Mouse (Mus musculus) forebrain, embryonic 15.5 days (tissue): ENCODE results near the gene Syce3. TPM values are rescaled to one million over a fixed set of nuclear protein-coding genes. Genes with fewer than 3 reads are reported as not detected.

ENCODE experiments used
- ATAC-seq: fragments of 200-750 bp; cut with Nextera tagmentation; replicated peaks from 2 replicates; pipeline ENCODE4 v1.8.0; 2017; ENCODE audit warnings: mild to moderate bottlenecking, moderate TSS enrichment, moderate library complexity
- H3K27ac ChIP-seq: fragments of 300-500 bp; sonication (generic); replicated peaks from 2 replicates; pipeline ENCODE4 v1.5.1; 2015; ENCODE audit warnings: mild to moderate bottlenecking, inconsistent platforms
- H3K27me3 ChIP-seq: fragments of 300-500 bp; sonication (generic); 2 replicates; pipeline ENCODE4 v1.6.1; 2015; ENCODE audit warnings: inconsistent platforms
- H3K36me3 ChIP-seq: fragments of 300-500 bp; sonication (generic); 2 replicates; pipeline ENCODE4 v1.6.1; 2015; ENCODE audit warnings: mild to moderate bottlenecking, inconsistent platforms
- H3K4me1 ChIP-seq: fragments of 300-500 bp; sonication (generic); 2 replicates; pipeline ENCODE4 v1.6.1; 2015; ENCODE audit warnings: inconsistent platforms
- H3K4me2 ChIP-seq: fragments of 300-500 bp; sonication (generic); replicated peaks from 2 replicates; pipeline ENCODE4 v1.6.1; 2015; ENCODE audit warnings: mild to moderate bottlenecking, inconsistent platforms
- H3K4me3 ChIP-seq: fragments of 300-500 bp; sonication (generic); 2 replicates; pipeline ENCODE4 v1.5.1; 2015; ENCODE audit warnings: mild to moderate bottlenecking, inconsistent platforms
- H3K9ac ChIP-seq: fragments of 300-500 bp; sonication (generic); replicated peaks from 2 replicates; pipeline ENCODE4 v1.6.1; 2015; ENCODE audit warnings: mild to moderate bottlenecking, inconsistent platforms
- H3K9me3 ChIP-seq: fragments of 300-500 bp; sonication (generic); 2 replicates; pipeline ENCODE4 v1.6.1; 2016; ENCODE audit warnings: inconsistent platforms
- WGBS: fragments of 180-500 bp; shearing (Covaris S2); methylation state at CpG from one replicate; pipeline ENCODE4 v1.1.7; 2015; ENCODE audit warnings: mixed read lengths; 5-methylcytosine and 5-hydroxymethylcytosine counted together
- polyA plus RNA-seq: library from polyadenylated mRNA; unstranded; fragments of >200 nt; fragmentation: Nextera tagmentation; extraction: Ambion mirVana; gene quantifications from 2 replicates; pipeline ENCODE4 v1.2.1, GENCODE M21; 2015

The Syce3 gene
- polyA plus RNA-seq, 1 experiment from 2014 or later = not detected

DNA sequence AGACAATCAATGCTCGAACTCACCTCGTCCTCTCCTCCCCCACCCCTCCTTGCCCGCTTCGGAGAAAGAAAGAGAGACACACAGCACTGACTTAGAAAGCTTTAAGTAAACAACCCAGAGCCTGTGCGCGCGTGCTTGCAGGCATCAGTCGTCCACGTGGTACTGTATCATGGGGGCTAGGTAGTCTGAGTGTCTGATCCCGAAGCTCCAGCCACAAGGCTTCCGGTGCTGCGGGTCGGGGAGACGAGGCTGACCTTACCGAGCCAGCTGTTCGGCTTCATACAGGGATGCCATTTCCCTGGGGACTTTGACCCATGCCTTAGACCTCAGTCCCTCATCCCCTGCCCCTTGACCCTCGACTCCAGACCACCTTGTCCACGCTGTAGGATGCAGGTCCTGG lies 32.9 kb downstream of the Syce3 start:
- H3K4me1 ChIP-seq = peaks cover 30% of the 10 kb centered on the region
- H3K36me3 ChIP-seq = 0 out of 2 replicates have a peak, but pooled peaks cover 2% of the 10 kb centered on the region
- H3K27me3 ChIP-seq = peaks cover 45% of the 10 kb centered on the region
- H3K27ac ChIP-seq = no peak overlapping the region
- H3K9me3 ChIP-seq = no peaks in the 10 kb centered on the region
- H3K9ac ChIP-seq = no peak overlapping the region
- no peak overlapping the region for H3K4me2 ChIP-seq
- whole genome bisulfite sequencing = 6% methylated on average over 18 of the region's 18 CpGs
- H3K4me3 ChIP-seq = no peak overlapping the region
- no peak for ATAC-seq

DNA sequence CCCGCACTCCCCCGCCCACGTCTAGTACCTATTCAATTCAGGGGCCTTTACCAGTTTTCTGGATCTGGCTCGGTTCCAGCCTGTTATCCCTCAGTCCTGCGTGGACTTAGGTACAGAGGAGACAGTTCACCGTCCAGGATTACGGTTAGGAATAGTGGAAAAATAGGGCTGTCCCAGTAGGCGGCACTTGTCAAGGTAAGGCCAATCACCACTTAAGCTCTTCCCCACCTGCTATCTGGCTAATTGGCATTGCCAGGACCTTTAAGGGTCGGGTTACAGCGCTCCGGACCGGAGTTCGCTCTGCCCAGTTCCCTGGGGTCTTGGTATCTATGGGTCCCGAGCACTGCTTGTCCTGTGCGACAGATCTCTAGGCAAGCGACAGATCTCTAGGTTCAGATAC lies 33.3 kb downstream of the Syce3 start, which contains the start of gene Tymp:
Gene Tymp (minus strand): TSS at position 83 of the 400 bp plus-strand sequence.
- Histone ChIP-seq H3K4me1 (peaks cover 30% of the 10 kb centered on the region), H3K9me3 (no peaks in the 10 kb centered on the region), H3K9ac (no peak within 1 kb of the TSS), H3K4me3 (no peak within 1 kb of the TSS), H3K27ac (no peak within 1 kb of the TSS), H3K36me3 (peaks cover 6% of the 10 kb centered on the region), H3K4me2 (no peak within 1 kb of the TSS), H3K27me3 (peaks cover 45% of the 10 kb centered on the region)
- no peak for ATAC-seq
- WGBS = 17% methylated on average over 16 of the region's 16 CpGs

DNA sequence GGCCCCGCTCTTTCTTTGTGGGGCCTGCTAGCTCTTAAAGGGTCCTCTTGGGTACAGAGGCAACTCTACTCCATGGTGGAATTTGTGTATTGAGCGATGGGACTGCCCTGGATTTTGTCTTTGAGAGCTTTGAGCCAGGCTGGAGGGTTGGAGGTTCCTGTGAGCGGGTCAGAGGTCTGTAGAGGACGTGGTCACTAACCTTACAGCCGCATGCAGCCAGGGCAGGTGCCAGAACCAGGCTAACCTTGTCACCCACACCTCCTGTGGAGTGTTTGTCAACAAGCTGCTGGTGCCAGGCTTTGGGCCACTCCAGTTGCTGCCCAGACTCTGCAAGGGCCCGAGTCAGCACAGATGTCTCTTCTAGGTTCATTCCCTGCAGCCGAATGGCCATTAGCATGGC lies 34.3 kb downstream of the Syce3 start:
- H3K27me3 ChIP-seq = peaks cover 45% of the 10 kb centered on the region
- no peak overlapping the region for H3K27ac ChIP-seq
- WGBS = 85% methylated on average over 7 of the region's 7 CpGs

DNA sequence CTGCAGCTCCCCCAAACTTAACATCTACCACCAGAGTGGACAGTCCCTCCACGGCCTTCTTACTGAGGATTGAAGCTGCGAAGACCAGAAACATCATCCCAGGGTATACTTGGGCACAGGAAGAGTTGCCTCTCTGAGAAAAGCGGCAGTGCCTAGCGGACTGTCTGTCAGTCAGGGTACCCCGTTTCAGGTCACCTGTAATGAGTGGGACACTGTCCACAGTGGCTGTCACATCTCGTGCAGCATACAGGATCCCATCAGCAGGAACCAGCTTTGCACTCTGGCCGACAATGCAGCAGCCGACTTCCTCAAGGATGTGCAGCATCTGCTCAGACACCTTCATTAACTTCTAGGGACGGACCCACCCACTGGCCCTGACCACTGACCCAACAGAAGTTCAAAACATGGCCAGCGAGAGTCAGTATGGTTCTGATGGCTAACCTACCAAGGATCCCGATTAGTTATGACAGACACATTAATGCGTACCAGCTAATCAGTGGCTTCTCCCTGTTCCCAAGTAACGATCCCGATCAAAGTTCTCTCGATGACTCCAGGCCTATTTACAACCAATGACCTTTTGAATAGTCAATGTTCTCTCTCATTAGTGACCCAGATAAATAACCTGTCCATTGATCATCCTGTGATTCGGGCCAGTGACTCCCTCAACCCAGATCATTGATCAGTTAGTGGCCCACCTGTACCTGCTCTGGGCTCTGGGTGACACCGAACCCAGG lies 35.3 kb downstream of the Syce3 start:
- Histone ChIP-seq H3K4me2 (no peak overlapping the region), H3K4me1 (peaks cover 30% of the 10 kb centered on the region), H3K9ac (no peak overlapping the region), H3K27ac (no peak overlapping the region), H3K36me3 (peaks cover 26% of the 10 kb centered on the region), H3K4me3 (no peak overlapping the region), H3K9me3 (no peaks in the 10 kb centered on the region), H3K27me3 (peaks cover 42% of the 10 kb centered on the region)
- WGBS = 94% methylated on average over 17 of the region's 17 CpGs
- no peak for ATAC-seq

More for the DNA sequence above, 34.3 kb downstream of the Syce3 start:
- Histone ChIP-seq H3K9ac (no peak overlapping the region), H3K4me2 (no peak overlapping the region), H3K4me3 (no peak overlapping the region), H3K9me3 (no peaks in the 10 kb centered on the region), H3K36me3 (peaks cover 16% of the 10 kb centered on the region), H3K4me1 (peaks cover 30% of the 10 kb centered on the region)
- ATAC-seq = no peak

DNA sequence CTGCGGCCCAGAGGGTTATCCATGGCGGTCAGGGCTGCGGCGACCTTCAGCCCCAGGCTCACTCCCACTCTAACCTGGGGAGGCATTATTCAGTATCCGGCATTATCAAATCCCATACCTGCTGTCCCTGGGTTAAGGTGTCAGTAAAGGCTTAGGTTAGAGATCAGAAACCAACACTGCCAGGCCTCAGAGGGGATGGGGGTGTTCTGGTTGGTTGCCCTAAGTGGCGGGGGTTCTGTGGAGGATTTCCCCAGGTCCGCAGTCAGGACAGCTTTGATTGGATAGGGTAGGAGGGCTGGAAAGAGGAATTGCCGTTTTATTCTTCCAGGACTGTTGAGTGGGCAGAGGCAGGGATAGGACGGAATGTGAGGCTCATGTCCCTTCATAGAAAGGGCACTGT lies 36.0 kb downstream of the Syce3 start:
- Histone ChIP-seq H3K9me3 (no peaks in the 10 kb centered on the region), H3K9ac (peak overlapping the region; percentile 76), H3K27ac (peak overlapping the region; percentile 93), H3K4me1 (peaks cover 27% of the 10 kb centered on the region), H3K36me3 (peaks cover 33% of the 10 kb centered on the region), H3K27me3 (peaks cover 36% of the 10 kb centered on the region), H3K4me2 (peak overlapping the region; percentile 65), H3K4me3 (peak overlapping the region; percentile 59)
- ATAC-seq = no peak
- 51% methylated on average over 9 of the region's 9 CpGs for WGBS

DNA sequence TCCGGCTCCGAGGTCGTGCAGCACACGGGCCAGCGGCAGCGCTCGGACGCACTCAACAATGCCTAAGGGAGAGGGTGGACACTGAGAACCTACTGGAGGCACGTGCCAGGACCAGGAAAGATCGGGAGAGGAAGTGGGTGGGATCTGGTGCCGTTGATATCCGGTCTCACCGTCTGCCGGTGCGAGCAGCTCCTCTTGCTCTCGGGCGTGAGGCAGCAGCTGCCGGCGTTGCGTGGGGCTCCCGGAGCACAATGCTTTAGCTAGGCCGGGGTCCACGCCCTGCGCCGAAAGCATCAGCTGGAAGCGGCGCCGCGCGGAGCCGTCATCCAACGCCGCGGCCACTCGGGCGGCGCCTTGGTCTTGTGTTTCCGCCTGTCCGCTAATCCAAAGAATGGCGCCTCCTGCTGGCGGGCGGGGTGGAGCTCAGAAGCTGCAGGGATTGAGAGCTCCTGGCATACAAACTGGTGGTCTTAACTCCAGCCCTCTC lies 36.5 kb downstream of the Syce3 start, which contains the start of gene Sco2:
Gene Sco2 (minus strand): TSS at position 85 of the 487 bp plus-strand sequence.
- Histone ChIP-seq H3K4me3 (peak within 1 kb of the TSS; percentile 59), H3K4me2 (peak within 1 kb of the TSS; percentile 65), H3K36me3 (peaks cover 38% of the 10 kb centered on the region), H3K27ac (peak within 1 kb of the TSS; percentile 93), H3K27me3 (peaks cover 31% of the 10 kb centered on the region), H3K4me1 (peaks cover 22% of the 10 kb centered on the region), H3K9ac (peak within 1 kb of the TSS; percentile 76), H3K9me3 (no peaks in the 10 kb centered on the region)
- under 1% methylated on average over 42 of the region's 42 CpGs for WGBS
- peak; percentile 86 for ATAC-seq

DNA sequence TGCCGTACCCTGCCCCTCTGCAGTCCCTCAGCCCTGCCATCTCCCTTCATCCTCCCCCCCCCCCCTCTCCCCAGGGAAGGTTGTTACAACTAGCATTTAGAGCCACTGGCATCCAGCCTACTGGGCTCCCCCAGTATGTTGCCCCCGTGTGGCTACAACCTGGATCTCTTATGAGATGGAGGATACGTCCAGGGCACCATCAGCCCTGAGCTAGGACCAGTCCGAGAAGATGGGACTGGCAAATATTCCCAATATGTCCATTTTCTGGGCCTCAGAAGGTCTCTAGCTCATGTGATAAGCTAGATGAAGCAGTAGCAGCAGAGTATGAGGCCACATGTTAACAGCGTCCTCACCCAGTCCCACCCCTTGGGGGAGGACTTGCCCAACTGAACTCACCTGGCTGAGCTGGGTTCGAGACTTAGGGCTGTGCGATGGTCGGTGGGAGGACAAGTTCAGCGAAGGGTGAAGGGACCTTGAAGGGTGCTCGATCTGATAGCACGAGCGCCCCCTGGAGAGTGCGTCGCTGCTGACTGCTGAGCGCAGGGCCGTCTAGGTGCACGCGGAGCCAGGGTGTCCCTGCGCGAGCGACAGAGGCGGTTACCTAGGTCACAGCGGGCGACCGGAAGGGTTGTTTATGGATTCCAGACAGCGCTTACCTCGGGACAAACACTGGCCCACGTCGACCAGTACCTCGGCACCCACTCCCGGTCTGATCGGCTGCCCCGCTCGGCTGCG lies 37.1 kb downstream of the Syce3 start:
- Histone ChIP-seq H3K4me2 (peak overlapping the region; percentile 65), H3K4me1 (peaks cover 16% of the 10 kb centered on the region), H3K9me3 (no peaks in the 10 kb centered on the region), H3K27ac (peak overlapping the region; percentile 93), H3K9ac (peak overlapping the region; percentile 76), H3K4me3 (peak overlapping the region; percentile 59), H3K27me3 (peaks cover 25% of the 10 kb centered on the region), H3K36me3 (peaks cover 44% of the 10 kb centered on the region)
- ATAC-seq = peak; percentile 88
- 2% methylated on average over 35 of the region's 35 CpGs for WGBS

DNA sequence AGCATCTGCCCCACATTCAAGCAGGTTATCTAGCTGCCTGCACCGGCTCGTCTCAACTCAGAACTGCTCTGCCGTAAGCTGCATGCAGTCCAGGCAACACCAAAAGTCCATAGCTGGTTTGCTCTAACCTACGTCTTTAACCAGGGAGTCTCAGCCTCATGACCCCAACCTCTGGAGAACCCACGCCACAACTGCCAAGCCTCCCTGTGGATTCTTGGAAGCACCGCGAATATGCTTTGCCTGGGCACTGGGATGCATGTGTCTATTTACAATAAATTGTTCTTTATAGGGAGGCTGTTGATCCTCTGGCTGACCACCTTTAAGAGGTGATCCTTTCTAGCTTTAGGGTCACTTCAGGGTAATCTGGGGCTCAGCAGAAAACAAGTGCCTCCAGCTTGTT lies 37.8 kb downstream of the Syce3 start:
- Histone ChIP-seq H3K4me2 (peak overlapping the region; percentile 65), H3K4me1 (peaks cover 14% of the 10 kb centered on the region), H3K36me3 (peaks cover 51% of the 10 kb centered on the region), H3K27me3 (peaks cover 18% of the 10 kb centered on the region), H3K9ac (no peak overlapping the region), H3K27ac (no peak overlapping the region; the same call in 1 of the 2 replicates), H3K4me3 (peak overlapping the region; percentile 59), H3K9me3 (no peaks in the 10 kb centered on the region)
- no peak for ATAC-seq
- 89% methylated on average over 7 of the region's 7 CpGs for WGBS

DNA sequence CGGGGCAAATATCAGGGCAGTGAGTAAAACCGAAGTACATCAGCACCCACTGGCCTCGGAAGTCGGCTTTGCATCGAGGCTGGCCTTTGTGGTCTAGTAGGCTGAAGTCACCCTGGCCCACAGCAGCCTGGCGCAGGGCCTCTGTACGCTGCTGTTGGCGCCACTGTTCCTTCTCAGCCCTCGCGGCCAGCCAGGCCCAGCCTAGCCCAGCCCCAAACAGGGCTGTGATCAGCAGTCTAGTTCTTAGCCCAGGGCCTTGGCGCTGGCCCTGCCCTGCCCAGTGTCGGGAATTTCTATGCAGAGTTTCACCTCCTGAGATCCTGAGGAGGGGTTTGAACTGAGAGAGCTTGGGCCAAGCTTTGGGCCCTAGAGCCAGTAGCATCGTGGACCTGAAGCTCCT lies 38.2 kb downstream of the Syce3 start:
- peaks cover 14% of the 10 kb centered on the region for H3K4me1 ChIP-seq
- H3K36me3 ChIP-seq = peaks cover 55% of the 10 kb centered on the region
- ATAC-seq = no peak
- no peaks in the 10 kb centered on the region for H3K9me3 ChIP-seq
- no peak overlapping the region for H3K4me3 ChIP-seq
- H3K9ac ChIP-seq = no peak overlapping the region
- 92% methylated on average over 13 of the region's 13 CpGs for WGBS
- no peak overlapping the region for H3K4me2 ChIP-seq
- no peak overlapping the region for H3K27ac ChIP-seq
- H3K27me3 ChIP-seq = peaks cover 14% of the 10 kb centered on the region

DNA sequence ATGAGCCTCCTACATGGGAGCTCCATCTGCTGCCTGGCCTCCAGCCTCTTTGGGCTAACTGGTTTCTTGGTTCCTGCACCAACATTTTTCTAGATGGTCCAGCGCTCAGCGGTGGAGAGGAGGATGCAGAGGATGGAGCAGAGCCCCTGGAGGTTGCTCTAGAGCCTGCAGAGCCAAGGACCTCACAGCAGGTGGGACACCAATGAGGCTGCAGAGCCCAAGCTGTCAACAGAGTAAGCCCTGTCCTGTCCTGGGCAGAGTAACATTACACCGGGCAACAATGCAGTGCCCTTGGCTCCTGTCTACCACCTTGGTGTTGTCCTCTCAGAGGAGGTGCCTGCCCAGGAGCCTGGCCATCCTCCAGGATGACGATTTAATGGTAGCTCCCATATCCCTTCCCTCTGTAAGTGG lies 45.2 kb downstream of the Syce3 start:
- Histone ChIP-seq H3K4me2 (no peak overlapping the region), H3K36me3 (peaks cover 95% of the 10 kb centered on the region), H3K9ac (no peak overlapping the region), H3K27ac (no peak overlapping the region), H3K4me3 (no peak overlapping the region), H3K4me1 (no peaks in the 10 kb centered on the region), H3K27me3 (no peaks in the 10 kb centered on the region), H3K9me3 (no peaks in the 10 kb centered on the region)
- WGBS = 97% methylated on average over 4 of the region's 4 CpGs
- no peak for ATAC-seq

DNA sequence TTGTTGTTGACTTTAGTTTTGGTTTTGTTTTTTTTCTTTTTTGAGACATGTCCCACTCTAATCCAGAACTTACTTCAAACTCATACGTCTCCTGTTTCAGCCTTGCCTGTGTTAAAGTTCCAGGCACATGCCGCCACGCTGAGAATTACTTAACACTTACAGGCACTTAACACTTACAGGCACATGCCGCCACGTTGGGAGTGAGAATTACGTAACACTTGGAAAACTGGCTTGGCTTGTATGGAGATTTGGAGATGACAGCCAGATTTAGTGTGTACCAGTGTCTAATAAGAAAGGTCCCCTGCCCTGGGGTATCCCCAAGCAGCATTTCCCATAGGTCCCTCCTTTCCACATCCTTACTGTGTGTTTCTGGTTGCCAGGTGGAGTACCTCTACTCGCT lies 47.3 kb downstream of the Syce3 start:
- Histone ChIP-seq H3K4me2 (no peak overlapping the region), H3K4me3 (no peak overlapping the region), H3K36me3 (peaks cover 74% of the 10 kb centered on the region), H3K27me3 (no peaks in the 10 kb centered on the region), H3K9me3 (no peaks in the 10 kb centered on the region), H3K4me1 (0 out of 2 replicates have a peak, but pooled peaks cover 4% of the 10 kb centered on the region), H3K27ac (no peak overlapping the region), H3K9ac (no peak overlapping the region)
- ATAC-seq = no peak
- 90% methylated on average over 7 of the region's 7 CpGs for WGBS

DNA sequence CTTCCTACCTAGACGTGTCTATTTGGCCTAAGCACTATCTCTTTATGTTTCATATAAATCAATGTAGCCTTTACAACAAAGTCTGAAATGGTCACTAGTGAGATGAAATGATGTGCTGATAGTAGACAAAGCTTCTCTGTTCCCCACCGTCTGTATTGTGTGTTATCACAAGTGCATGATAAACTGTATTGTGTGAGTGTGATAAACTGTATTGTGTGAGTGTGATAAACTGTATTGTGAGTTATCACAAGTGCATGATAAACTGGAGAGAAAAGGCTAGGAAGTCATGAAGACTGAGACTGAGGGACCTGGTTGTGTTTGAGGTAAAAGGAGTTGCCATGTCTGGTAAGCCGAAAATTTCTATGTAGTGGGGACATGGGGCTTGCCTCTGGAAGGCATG lies 51.5 kb downstream of the Syce3 start:
- peaks cover 32% of the 10 kb centered on the region for H3K36me3 ChIP-seq
- peaks cover 35% of the 10 kb centered on the region for H3K4me1 ChIP-seq
- no peak overlapping the region for H3K4me3 ChIP-seq
- no peaks in the 10 kb centered on the region for H3K27me3 ChIP-seq
- no peaks in the 10 kb centered on the region for H3K9me3 ChIP-seq
- no peak overlapping the region for H3K27ac ChIP-seq
- no peak overlapping the region for H3K4me2 ChIP-seq
- no peak for ATAC-seq
- H3K9ac ChIP-seq = no peak overlapping the region
- WGBS = 89% methylated on average over 3 of the region's 3 CpGs
